Mouse (Mus musculus) adipocyte (in vitro differentiated cells): ENCODE measurements around the gene Bst1.

Experiments used
- DNase-seq: peaks from one replicate; pipeline ENCODE4 v3.0.0-alpha.2; 2016; ENCODE audit warnings: low spot score

Gene Bst1

DNA sequence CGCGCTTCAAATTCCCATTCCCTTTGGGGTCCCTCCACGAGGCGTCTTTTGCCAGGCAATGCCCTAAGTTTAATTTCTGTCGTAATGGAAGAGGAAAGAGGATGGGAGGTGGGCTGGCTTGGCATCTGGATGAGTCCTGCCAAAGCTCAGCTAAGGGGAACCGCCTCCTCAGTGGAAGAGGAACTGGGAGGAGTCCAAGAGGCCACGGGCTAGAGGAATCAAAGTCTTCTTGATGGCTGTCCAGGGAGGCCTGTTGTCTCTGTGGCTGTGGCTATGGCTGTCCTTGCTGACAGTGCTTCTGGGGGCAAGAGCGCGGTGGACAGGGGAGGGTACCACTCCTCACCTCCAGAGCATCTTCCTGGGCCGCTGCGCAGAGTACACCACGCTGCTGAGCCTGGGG lies at the start of gene Bst1:
TSS of gene Bst1 (plus strand) at position 191 of the 400 bp plus-strand sequence.
- DNase-seq: no peak

DNA sequence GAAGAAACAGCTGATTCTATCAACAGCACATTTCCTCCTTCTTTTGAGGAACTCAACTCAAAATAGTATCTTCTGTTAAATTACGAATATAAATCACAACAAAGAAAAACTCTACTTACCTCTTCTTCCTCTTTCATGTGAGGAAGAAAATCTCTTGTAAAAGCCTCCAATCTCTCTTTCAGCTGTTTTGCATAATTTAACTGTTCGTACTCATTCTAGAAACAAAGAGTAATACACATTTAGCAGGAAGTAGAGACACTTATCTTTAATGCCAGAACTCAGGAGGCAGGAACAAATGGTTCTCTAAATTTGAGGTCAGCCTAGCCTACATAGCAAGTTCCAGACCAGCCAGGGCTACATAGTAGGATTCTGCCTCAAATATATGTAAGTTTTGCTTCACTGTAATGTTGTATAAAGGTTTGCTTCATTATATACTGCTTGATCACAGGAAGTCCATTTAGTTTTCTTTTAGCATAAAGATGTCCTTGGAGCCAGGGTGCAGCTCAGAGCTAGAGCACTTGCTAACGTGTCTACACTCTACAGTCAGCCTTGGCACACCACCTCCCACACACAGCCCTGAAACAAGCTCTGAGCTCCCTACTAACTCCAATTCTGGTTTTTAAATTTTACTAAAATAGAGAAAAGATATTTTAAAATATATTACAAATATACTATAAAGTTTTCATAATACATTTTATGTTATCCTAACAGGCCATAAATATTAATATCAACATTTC lies 47.9 kb upstream of the Bst1 start:
- no peak for DNase-seq

DNA sequence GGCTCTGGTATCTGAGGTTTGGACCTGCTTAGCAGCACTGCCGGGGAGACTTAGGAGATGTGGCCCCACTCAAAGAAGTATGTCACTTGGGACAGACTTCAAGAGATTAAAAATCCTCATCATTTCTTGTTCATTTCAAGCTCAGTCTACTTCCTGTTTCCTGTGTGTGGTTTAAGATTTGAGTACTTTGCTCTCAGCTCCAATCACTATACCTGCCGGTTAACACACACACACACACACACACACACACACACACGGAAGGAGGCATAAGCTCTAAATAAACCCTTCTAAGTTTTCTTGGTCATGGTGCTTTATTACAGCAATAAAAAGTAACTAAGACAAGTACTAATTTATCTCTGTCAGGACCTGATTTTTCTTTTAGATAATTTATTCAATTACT lies 47.1 kb upstream of the Bst1 start:
- DNase-seq: no peak

DNA sequence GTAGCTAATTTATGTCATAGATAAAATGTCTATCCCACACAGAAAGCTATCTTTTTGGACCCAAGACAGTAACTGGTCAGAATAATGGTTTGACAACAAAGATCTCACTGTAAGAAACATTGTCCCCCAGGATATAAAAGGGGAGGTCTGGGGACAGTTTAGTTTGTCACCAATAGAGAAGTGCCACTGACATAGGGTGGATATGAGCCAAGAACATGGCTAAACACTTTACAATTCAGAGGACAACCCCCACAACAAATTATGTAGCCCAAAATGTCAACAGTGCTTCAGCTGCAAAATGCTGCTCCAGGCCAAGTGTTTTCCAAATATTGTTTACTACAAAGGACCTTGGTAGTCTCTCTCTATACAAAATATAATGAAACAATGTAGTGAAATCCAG lies 42.3 kb upstream of the Bst1 start:
- peak; percentile 39 for DNase-seq

DNA sequence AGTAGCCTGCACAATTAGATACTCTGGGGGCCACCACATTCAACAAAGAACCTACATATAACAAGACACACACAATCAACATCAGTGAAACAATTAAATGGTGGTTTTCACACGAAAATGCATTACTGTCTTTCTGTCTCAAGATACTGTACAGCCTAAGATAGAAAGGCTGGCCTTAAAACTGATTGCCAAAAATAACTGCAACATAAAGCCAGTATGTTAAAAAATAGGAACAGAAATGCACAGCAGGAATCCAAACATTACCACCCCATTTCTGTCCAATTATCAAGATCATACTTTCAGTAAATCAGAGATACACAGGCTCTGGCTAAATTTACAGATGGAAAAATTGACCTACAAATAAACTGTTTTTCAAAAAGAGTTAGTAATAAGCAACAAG lies 41.7 kb upstream of the Bst1 start:
- no peak for DNase-seq

DNA sequence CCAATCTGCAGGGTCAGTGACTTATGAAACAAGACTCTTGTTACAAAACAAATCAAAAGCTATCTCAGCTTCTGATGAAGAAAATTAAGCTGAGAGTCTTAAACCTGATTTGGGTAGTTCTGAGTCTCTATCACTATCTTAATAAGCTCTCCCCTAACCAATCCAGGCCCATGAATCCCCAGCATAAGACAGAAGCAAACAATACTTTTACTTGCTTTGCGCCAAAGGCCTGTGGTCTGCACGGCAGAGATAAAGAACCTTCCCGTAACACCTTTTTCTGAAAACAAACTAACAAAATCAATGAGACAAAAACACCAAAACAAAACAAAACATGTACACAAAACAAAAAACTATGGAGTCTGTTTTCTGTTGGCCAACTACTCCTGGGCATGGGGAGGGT lies 40.1 kb upstream of the Bst1 start:
- DNase-seq: no peak

DNA sequence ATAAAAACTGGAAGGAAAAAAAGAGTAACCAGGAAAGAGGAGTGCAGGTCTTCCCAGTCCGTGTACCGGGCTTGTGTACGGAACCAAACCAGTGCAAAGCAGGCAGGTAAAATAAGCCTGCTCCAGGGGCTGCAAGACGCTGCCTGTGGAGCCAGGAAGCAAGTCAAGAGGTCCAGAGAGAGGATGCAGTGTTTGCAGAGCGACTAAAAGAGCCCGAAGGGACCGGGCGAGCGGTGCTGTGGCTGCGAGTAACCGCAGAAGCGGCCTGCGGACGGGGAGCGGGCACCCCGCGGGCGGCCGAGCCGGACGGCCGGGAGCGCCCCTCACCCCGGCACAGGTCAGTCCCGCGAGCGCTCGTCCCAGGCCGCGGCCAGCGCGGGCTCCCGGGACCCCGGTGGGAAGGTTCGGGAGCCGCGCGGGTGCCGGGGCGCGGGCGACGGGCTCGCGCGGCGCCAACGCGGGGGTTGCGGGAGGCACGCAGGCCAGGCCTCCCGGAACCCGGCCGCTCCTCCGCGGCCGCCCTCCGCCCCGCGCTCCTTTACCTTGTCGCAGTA lies 37.2 kb upstream of the Bst1 start:
- DNase-seq: peak; percentile 53

DNA sequence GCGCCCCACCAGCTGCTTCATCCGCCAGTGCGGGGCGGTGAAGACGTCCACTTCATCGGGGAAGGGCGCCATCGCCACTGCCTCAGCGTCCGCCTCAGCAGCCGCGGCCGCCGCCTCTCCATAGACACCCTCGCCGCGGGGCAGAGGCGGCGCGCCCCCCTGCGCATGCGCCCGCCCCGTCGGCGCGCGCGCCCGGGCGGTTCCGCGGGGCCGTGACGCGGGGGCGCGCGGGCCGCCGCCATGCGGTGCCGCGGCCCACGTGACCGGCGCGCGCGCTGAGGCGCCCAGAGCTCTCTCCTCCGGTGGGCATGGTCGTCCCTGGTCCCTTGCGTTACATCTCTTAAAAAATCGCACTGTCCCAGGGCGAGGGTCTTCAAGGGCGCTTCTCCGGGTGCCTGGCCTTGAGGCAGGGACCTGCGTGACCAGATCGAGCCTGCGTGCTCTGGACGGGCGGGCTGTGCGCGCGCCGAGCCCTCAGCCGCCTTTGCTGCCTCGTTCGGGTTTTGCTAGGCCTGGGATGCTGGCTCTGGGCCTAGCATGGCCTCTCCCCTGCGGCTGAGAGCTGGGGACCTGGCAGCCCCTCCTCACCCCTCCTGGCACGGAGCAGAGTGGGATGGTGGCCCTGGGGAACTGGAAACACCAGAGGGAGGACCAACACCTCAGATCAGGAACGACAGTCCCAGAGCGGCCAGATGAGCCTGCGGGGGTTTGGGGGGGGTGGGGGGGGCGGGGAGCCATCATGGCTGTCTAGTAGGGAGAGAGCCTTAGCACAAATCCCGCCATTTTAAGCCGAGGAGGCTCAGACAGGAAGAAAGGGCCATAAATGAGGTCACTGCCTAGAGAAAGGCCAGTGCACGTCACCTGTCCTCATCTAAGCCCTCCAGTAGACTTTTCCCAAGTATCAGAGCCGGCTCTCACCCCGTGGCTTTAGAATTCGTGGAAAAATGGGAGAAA lies 36.4 kb upstream of the Bst1 start:
- DNase-seq: peak; percentile 78

DNA sequence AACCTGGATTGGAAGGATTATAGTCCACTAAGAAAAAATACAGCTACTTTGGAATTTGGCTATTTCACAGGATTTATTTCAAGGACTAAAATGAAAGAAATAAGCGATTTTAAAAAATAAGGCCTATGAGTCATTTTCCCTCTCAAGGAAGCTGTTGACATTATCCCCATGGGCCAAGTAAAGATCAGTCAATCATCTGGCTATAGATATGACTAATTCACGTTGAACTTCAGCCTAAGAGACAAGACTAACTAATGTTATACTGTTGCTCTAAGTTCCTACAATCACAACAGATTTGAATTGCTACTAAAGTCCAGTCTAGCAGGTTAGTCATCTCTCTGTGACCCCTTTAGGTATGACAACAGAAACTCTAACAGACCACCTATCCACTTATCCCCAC lies 34.7 kb upstream of the Bst1 start:
- DNase-seq: no peak

DNA sequence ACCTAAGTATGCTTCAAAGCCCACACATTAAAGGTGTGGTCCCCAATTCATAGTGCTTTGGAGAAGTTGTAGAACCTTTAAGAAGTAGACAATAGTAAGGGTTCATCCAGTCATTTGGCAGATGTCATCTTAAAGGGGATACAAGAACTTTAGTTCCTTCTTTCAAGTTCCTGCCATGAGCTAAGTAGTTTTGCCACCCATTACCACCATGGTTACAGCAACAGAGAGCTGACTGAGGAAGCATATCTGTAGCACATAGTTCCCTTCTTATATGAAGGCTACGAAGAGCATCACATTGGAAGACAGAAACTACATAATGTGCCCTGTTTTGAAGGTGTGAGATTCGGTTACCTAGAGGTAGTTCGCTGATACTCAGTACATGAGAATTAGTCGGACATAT lies 32.1 kb upstream of the Bst1 start:
- no peak for DNase-seq

DNA sequence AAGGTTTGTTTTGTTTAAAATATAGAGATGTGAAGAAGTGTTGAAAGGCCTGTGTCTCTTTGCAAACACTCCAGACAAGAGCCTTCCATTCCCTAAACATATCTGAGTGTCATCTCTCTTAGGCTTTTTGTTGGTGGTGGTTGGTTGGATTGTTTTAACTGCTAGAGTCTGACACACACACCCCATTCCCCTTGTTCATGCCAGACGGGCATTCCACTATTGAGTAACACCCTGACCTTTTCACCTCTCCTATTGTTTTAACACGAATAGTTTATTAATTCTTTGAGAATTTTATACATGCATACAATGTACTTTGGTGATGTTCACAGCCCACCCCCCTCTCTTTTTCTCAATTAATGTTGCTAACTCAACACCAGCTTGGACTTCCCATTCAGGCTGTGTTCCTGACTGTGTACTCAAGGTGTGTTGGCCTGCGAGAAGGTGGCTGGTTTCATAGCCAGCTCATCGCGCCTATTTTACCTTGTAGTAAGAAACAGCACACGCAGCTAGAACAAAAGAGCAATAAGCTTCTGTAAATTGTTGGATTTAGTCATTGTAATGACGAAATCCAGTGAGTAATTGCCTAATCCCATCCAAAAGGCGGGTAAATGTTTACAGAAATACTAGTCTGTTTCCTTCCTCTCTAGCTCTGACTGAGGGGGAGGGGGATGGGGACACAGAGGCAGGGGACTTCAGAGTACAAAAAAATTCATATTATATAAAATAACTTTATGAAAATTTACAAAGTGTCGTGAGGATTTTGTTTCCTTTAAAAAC lies 30.5 kb upstream of the Bst1 start:
- DNase-seq: peak; percentile 61

DNA sequence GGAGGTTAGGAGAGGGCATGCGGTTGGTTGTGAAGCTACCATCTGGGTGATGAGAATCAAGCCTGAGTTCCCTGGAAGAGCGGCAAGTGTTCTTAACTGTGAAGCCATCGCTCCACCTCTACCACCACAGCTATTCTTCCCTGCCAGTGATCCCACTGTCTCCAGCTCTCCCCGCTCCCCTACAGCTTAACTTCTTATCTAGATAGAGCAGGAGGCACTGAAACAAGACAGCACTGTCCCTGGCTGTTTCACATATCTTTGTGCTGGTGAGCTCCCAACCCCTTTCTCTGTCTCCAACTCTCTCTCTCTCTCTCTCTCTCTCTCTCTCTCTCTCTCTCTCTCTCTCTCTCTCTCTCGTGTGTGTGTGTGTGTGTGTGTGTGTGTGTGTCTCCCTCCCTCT lies 26.3 kb upstream of the Bst1 start:
- DNase-seq: no peak

DNA sequence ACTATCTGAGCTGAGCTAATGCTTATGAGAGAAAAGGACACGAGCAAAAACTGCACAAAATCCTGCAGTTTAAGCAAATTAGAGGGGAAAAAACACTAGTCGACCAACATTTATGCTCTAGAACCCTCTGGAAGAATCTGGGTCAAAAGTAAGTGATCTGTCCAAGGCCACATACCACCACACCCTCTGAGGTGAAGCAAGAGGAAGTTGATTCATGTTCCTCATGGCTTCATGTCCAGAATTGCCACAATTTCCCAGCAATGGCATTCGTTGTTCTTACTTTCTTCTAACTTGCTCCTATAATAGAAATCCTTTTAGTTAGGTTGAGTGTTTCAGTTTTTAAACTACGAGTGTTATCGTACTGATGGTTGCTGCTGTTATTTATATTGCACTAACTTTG lies 19.2 kb upstream of the Bst1 start:
- DNase-seq: peak; percentile 39

DNA sequence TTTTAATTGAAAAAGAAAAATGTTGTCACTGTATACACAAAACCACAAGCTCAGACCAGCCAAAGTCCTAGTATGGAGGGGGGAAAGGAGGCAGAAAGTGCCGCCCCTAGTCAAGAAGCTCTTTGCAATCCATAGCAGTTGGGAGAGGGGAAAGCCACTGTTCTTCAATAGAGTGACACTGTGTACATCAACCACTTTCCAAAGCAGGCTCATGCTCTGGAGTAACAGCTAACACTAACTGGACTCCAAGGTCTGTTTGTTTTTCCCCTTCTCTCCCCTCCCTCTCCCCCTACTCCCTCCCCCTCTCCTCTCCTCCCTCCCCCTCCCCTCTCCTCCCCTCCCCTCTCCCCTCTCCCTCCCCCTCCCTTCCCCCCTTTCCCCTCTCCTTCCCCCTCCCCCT lies 18.0 kb upstream of the Bst1 start:
- DNase-seq: no peak

DNA sequence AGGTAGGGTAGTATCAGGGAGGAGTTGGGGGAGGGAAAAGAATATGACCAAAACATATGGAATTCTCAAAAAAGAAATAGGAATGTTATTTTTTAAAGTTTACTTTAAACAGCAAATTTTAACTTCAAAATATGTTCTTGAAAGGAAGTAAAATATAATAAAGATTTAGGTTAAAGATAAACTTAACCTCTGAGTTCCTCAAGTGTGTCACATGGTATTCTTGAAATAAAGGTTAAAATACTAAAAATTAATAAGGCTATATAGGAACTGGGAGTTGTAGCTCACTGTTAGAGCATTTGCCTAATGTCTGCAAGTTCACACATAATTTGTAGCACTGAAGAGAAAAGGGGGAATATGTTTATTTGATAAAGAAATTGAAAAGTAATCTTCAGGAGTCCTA lies 17.4 kb upstream of the Bst1 start:
- no peak for DNase-seq

DNA sequence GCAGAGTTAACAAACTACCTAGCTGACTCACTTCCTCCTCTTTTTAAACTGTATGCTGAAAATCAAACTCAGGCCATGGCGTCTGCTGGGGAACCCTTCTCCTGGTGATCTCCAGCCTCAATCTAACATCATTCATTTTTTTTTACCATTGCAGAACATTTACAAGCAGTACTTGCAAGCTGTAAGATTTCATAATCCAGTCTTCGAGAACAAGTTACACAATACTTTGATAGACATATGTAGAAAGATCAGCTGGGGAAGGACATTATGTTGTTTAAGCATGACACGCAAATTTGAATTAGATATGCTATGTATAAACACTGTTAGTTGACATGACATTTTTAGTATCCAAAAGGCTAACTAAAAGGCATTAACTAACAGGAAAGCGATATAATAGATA lies 16.9 kb upstream of the Bst1 start:
- peak; percentile 36 for DNase-seq

DNA sequence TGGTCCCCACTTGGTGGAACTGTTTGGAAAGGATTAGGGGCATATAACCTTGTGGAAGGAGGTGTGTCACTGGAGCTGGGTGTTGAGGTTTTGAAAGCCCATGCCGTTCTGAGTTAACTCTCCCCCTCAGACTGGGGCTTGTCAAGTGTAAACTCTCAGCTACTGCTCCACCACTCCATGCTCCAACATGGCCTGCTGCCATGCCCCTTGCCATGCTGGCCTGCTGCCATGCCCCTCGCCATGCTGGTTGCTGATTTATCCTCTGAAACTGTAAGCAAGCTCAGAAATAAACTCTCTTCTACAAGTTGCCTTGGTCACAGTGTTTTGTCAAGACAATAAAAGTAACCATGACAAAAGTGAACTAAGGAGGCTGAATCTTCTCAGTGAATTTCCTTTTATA lies 13.3 kb upstream of the Bst1 start:
- DNase-seq: peak; percentile 78

DNA sequence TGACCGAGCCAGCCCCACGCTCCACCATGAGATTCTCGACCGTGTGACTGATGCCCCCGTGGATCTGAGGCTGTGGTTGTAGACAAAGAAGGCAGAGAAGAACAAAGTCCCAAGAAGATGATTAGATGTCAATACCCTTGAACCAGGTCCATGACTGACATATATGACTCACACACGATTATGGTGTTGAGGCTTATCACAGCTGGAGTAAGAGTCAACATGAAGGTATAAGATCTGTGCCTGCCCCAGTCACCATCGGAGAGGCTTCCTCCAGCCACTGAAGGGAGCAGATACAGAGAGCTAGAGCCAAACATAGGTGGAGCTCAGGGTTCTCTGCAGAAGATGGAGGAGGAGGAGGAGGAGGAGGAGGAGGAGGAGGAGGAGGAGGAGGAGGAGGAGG lies 12.3 kb upstream of the Bst1 start:
- DNase-seq: no peak

DNA sequence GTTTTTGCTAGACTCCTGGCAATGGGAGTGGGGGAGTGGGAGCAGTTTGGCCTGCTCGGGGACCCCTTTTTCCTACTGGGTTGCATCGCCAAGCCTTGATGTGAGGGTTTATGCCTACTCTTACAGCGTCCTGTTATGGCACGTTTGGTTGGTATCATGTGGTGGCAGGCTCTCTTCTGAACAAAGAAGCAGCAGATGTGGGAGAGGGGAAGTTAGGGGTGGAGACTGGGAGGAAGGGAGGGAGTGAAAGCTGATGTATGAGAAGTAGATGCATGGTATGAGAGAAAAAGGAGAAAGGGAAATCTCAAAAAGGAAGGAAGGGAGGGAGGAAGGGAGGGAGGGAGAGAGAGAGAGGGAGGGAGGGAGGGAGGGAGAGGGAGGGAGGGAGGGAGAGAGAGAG lies 11.8 kb upstream of the Bst1 start:
- no peak for DNase-seq

DNA sequence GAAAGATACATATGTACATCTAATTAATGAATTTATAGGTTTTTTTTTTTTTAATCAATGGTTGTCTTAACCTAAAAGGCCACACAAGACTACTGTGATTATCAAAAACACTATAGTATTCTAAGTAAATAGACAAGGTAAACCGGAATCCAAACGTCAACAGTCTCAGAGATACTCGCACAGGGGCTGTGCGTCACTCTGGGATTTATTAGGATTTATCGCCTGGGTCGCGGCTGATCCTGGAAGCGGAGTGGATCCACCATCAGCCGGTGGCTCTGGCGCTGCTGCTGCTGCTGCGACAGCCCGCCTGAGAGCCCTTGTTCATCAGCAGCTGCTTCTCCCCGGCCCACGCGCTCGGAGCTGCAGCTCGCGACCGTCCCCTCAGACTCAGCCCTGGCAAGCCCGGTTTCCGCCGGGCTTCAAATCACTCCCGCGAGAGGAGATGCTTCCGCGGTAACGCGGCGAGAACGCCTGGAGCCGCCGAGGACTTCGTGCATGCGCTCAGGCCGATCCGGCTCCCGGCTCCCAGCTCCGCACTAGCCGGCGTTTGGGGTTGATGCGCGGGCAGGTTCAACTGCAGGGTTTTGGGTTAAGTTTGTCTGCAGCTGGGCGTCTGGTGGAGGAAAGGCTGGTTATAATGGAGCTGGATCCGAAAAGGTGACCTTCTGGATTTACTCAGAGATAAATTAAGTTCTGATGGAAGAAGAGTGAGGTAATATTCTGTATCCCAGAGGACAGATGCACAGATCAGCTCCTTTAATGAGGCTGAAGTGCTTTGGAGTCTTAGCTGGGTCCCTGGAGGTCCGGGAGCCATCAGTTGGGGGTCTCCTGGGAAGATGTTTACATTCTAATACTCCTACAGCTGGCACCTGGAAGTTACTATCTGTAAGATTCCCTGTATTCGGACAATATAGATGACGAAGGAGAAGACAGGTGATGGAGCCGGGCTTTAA lies 10.7 kb upstream of the Bst1 start:
- DNase-seq: no peak

DNA sequence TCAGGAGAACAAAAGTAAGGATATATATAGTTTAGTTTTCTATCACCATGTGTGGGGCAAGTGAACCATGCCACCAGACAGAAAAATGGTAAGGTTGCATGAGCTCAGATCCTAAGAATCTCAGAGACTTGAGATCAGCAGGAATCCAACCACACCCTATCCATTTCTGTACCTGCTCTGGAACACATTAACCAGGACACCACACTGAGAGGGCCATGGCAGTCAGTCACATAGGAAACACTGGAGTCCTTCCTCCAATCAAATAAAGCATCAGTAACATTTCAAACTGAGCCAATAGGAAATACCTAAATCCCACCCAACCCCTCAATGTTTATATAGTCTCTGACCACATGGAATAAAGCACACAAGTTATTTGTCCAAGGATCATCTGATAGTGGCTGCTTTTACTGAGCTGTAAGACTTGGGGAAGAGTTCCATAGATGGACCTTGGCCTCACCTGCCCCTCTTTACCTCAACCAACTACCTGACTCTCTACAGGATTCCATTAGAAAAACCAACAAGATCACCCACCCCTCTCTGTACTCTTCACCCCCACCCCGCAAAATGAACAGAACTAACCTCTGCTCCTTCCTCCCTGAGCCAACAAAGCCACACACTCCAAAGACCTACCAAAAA lies 8.1 kb upstream of the Bst1 start:
- no peak for DNase-seq
